Mouse (Mus musculus) heart, adult 2 months (tissue): ENCODE measurements around the gene Vamp1. TPM values are rescaled to one million over a fixed set of nuclear protein-coding genes. Genes with fewer than 3 reads are reported as not detected.
"Not testable (repeated sequence)": the region's sequence is repeated elsewhere in the genome, so short reads cannot be mapped to it uniquely, and the experiment has no call there.

Source experiments
- DNase-seq, 2 experiments: peaks; one replicate each; pipeline ENCODE4 v3.0.0; 2021
- H3K27ac ChIP-seq: fragments of 200-600 bp; 2 replicates; pipeline ENCODE4 v1.8.1; 2022
- H3K27me3 ChIP-seq: fragments of 200-500 bp; 2 replicates; pipeline ENCODE4 v1.6.1; 2012; ENCODE audit warnings: mild to moderate bottlenecking, low read length, inconsistent platforms, mixed read lengths; ENCODE audit not compliant: control insufficient read depth, insufficient read depth
- H3K36me3 ChIP-seq: fragments of 200-500 bp; 2 replicates; pipeline ENCODE4 v1.6.1; 2012; ENCODE audit warnings: low read length, inconsistent platforms; ENCODE audit not compliant: control insufficient read depth, insufficient read depth
- H3K4me1 ChIP-seq: fragments of 200-500 bp; 2 replicates; pipeline ENCODE4 v1.6.1; 2011; ENCODE audit warnings: low read length; ENCODE audit not compliant: control insufficient read depth, insufficient read depth
- H3K4me3 ChIP-seq: fragments of 200-600 bp; 2 replicates; pipeline ENCODE4 v1.8.1; 2022
- H3K79me2 ChIP-seq: fragments of 200-500 bp; replicated peaks from 2 replicates; pipeline ENCODE4 v1.6.1; 2012; ENCODE audit warnings: mild to moderate bottlenecking, inconsistent platforms, low read length, moderate library complexity, mixed read lengths; ENCODE audit not compliant: control insufficient read depth, insufficient read depth
- H3K9ac ChIP-seq: fragments of 200-500 bp; 2 replicates; pipeline ENCODE4 v1.6.1; 2012; ENCODE audit warnings: low read depth, mild to moderate bottlenecking, control low read depth, inconsistent platforms, low read length, mixed read lengths
- CTCF ChIP-seq: fragments of 200-600 bp; IDR thresholded peaks from 2 replicates; pipeline ENCODE4 v1.8.1; 2022; ENCODE audit warnings: antibody characterized with exemption, mild to moderate bottlenecking, moderate library complexity
- EP300 ChIP-seq: fragments of 200-500 bp; IDR thresholded peaks from 2 replicates; pipeline ENCODE4 v1.6.1; 2011; ENCODE audit warnings: low read depth, low read length, control low read depth; ENCODE audit not compliant: insufficient read depth
- POLR2A ChIP-seq: fragments of 200-500 bp; IDR thresholded peaks from 2 replicates; pipeline ENCODE4 v1.6.1; 2011; ENCODE audit warnings: mild to moderate bottlenecking, low read depth, low read length, control low read depth; ENCODE audit not compliant: insufficient read depth
- WGBS: fragments of 180-500 bp; shearing (Covaris S2); methylation state at CpG from one replicate; pipeline ENCODE4 v1.1.7; 2018; 5-methylcytosine and 5-hydroxymethylcytosine counted together
- intact Hi-C: fragments of 180-260 bp; cut with DNase I; formaldehyde crosslinking; loops from one replicate; pipeline ENCODE4 v1.15.1; 2025
- polyA plus RNA-seq: library from polyadenylated mRNA; depleted of rRNA; stranded (reverse); fragments of >200 nt; gene quantifications from 2 replicates; pipeline ENCODE4 v1.2.3, GENCODE M21; 2012
- total RNA-seq, 2 experiments: library from RNA; stranded (reverse); gene quantifications; 2 replicates each; pipeline ENCODE4 v1.2.3; 2021

Gene Vamp1
- total and polyA plus RNA-seq, 3 experiments: 4.9 to 14.1 (median 5.3) TPM

DNA sequence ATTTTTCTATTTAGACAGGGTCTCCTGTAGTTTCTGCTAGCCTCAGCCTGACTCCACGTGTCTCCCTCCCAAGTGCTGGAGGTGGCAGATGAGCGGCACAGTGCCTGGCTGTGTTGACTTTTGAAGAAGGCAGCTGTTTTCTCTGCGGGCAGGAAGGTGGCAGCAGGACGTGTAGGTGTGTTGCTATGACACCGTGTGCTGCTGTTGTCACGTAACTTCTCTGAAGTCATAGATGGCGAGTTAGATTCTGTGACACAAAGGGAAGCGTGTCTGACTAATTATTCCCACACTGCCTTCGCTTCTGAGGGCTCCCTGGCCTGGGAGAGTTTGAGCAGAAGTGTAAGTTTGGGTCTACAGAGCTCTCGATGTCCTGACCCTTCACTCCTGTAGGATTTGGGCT, 49.9 kb downstream of the Vamp1 start:
- Histone ChIP-seq H3K4me3 (no peak overlapping the region), H3K27ac (no peak overlapping the region), H3K79me2 (no peaks in the 10 kb centered on the region), H3K27me3 (no peaks in the 10 kb centered on the region), H3K9ac (no peak overlapping the region), H3K4me1 (no peaks in the 10 kb centered on the region), H3K36me3 (no peaks in the 10 kb centered on the region)
- intact Hi-C loops: no loop called here
- TF ChIP-seq CTCF (no peak), EP300 (no peak), POLR2A (no peak)
- peak in 1 of 2 experiments; percentile 10 for DNase-seq
- WGBS: 36% methylated on average over 10 of the region's 10 CpGs

GRCm38 (mm10) chr6:125266091-125266490, 50.7 kb downstream of the Vamp1 start:
- no peak for DNase-seq
- intact Hi-C loops: no loop called here
- no peaks in the 10 kb centered on the region for H3K79me2 ChIP-seq
- TF ChIP-seq EP300: no peak
- H3K27ac ChIP-seq: no peak overlapping the region
- no peaks in the 10 kb centered on the region for H3K27me3 ChIP-seq
- no peaks in the 10 kb centered on the region for H3K4me1 ChIP-seq
- H3K4me3 ChIP-seq: no peak overlapping the region
- 62% methylated on average over 13 of the region's 13 CpGs for WGBS
- no peak overlapping the region for H3K9ac ChIP-seq
- no peaks in the 10 kb centered on the region for H3K36me3 ChIP-seq

- H3K79me2 ChIP-seq, H3K4me1 ChIP-seq, H3K27me3 ChIP-seq, H3K9ac ChIP-seq, intact Hi-C loops, H3K4me3 ChIP-seq, DNase-seq, H3K36me3 ChIP-seq, H3K27ac ChIP-seq: not testable (repeated sequence)
- WGBS: 72% methylated on average over 6 of the region's 6 CpGs
Measured at GRCm38 (mm10) chr6:125266600-125266999, 51.2 kb downstream of the Vamp1 start.

- H3K36me3 ChIP-seq: no peaks in the 10 kb centered on the region
- H3K79me2 ChIP-seq: no peaks in the 10 kb centered on the region
- no peak overlapping the region for H3K27ac ChIP-seq
- no peaks in the 10 kb centered on the region for H3K27me3 ChIP-seq
- H3K4me3 ChIP-seq: no peak overlapping the region
- H3K4me1 ChIP-seq: no peaks in the 10 kb centered on the region; the same call in 1 of the 2 replicates
- intact Hi-C loops: no loop called here
- TF ChIP-seq CTCF (no peak), POLR2A (no peak), EP300 (no peak)
- WGBS: 80% methylated on average over 3 of the region's 3 CpGs
- DNase-seq: no peak
- no peak overlapping the region for H3K9ac ChIP-seq
Measured at GRCm38 (mm10) chr6:125267469-125267868, 52.1 kb downstream of the Vamp1 start.

- no peak overlapping the region for H3K9ac ChIP-seq
- intact Hi-C loops: no loop called here
- DNase-seq: no peak
- TF ChIP-seq POLR2A (no peak), EP300 (no peak), CTCF (no peak)
- no peaks in the 10 kb centered on the region for H3K36me3 ChIP-seq
- 60% methylated on average over 6 of the region's 6 CpGs for WGBS
- no peaks in the 10 kb centered on the region for H3K27me3 ChIP-seq
- H3K4me1 ChIP-seq: no peaks in the 10 kb centered on the region; the same call in 1 of the 2 replicates
- no peak overlapping the region for H3K4me3 ChIP-seq
- H3K27ac ChIP-seq: no peak overlapping the region
- H3K79me2 ChIP-seq: no peaks in the 10 kb centered on the region
Measured at GRCm38 (mm10) chr6:125268799-125269198, 53.4 kb downstream of the Vamp1 start.

DNA sequence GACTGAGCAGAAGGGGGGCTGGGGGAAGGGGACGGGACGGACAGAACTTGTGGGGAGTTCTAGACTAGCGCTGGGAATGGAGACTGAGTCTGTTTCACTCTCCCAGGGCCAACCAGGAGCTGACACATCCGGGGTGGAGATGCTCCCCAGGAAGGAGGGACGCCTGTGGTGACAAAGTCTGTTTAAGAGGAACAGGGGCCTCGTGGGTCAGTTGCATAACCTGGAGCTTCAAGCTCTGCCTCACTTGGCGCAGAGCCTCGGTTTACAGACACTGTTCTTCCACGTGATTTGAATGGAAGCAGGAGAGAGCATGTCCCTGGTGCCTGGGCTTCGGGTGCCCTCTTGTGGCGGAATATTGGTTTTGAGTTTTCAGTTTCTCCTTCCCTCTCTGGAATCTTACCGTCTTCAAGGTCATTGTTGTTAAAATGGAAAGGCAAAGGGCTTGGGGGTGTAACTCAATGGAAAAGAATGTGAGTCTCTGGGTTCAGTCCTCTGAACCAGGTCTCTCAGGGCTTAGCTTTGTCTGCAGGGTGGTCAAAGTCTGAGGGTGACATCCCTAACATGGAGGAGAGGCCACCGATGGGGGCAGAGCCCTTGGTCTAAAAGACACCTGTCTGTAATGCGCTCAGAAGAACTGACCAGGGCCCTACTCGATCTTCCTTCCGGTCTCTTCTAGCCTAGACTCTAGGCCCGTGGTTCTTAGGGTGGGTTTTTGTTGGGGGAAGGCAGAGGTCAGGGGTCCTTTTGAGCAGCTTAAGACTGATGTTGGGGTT, 56.3 kb downstream of the Vamp1 start:
- DNase-seq: peak; percentile 89 to 92
- TF ChIP-seq EP300 (peak; percentile 100), CTCF (peak; percentile 92), POLR2A (peak; percentile 64)
- no peaks in the 10 kb centered on the region; the same call in 1 of the 2 replicates for H3K4me1 ChIP-seq
- WGBS: 11% methylated on average over 17 of the region's 17 CpGs
- no peaks in the 10 kb centered on the region for H3K79me2 ChIP-seq
- intact Hi-C loops: loop anchor here (1.0 to 5.0 kb wide), 4 partner anchors 52 to 224 kb away; partner anchors contain the start of genes Acrbp and Gapdh
- H3K27ac ChIP-seq: peak overlapping the region; percentile 43
- H3K27me3 ChIP-seq: no peaks in the 10 kb centered on the region
- no peaks in the 10 kb centered on the region for H3K36me3 ChIP-seq
- H3K4me3 ChIP-seq: no peak overlapping the region; the same call in 1 of the 2 replicates
- peak overlapping the region; percentile 20; the same call in 1 of the 2 replicates for H3K9ac ChIP-seq
